Mouse (Mus musculus): ENCODE measurements around the gene Trim31.

GRCm38 (mm10) chr17:36883350-36883749 lies 14.6 kb upstream of the Trim31 start:
- no peak for TF ChIP-seq POLR2A (IDR thresholded peaks at IDR 0.05; ENCODE audit: borderline replicate concordance, extremely low read depth, low read depth, low read length)
- no peak for TF ChIP-seq CTCF (IDR thresholded peaks at IDR 0.05; ENCODE audit: insufficient read depth, low read length)

Data from lung, adult 2 months (tissue).